Mouse (Mus musculus) layer of hippocampus, postnatal 10 days (tissue): ENCODE measurements around the gene Gm10256. TPM values are rescaled to one million over a fixed set of nuclear protein-coding genes. Genes with fewer than 3 reads are reported as not detected.
"Not testable (repeated sequence)": the region's sequence is repeated elsewhere in the genome, so short reads cannot be mapped to it uniquely, and the experiment has no call there.

Experiments
- DNase-seq, 2 experiments: peaks; one replicate each; pipeline ENCODE4 v3.0.0; 2021; ENCODE audit warnings: low spot score in 2 of 2
- long read RNA-seq: library from polyadenylated mRNA; stranded (forward); transcript quantifications from one replicate; pipeline ENCODE4 v2.0.0, GENCODE M21; 2023
- total RNA-seq, 2 experiments: library from RNA; stranded (reverse); gene quantifications; 2 replicates each; pipeline ENCODE4 v1.2.3; 2021

Gene Gm10256
- not detected for total RNA-seq
- long read RNA-seq: 0 reads

- not testable (repeated sequence) for DNase-seq
Measured at GRCm38 (mm10) chrY:2830380-2830779, at the start of gene Gm10256, which contains the start of gene Rbmy. Gene Gm10256 (plus strand): TSS chrY:2830699. Gene Rbmy (plus strand): TSS chrY:2830680.

- not testable (repeated sequence) for DNase-seq
Measured at GRCm38 (mm10) chrY:2796105-2796504, 34.4 kb upstream of the Gm10256 start, which contains the start of gene Gm4064. Gene Gm4064 (minus strand): TSS chrY:2796205.

GRCm38 (mm10) chrY:2900689-2901088 is 70.2 kb downstream of the Gm10256 start, which contains the start of gene Gm10352:
Gene Gm10352 (plus strand): TSS chrY:2900989.
- DNase-seq: not testable (repeated sequence)

Other genes starting within 250 kb of the Gm10256 start
- not detected for gene H2al2c, start 231.6 kb upstream of the Gm10256 start, total RNA-seq
- not detected for gene Sry, start 167.0 kb upstream of the Gm10256 start, total RNA-seq
- not detected for gene H2al2b, start 110.0 kb upstream of the Gm10256 start, total RNA-seq
- gene Gm4064, start 34.5 kb upstream of the Gm10256 start, total RNA-seq: not detected
- not detected for gene Rbmy, start within 50 bp of the Gm10256 start, total RNA-seq
- not detected for gene Gm10352, start 70.3 kb downstream of the Gm10256 start, total RNA-seq
- gene Gm29289, start 101.9 kb downstream of the Gm10256 start, total RNA-seq: not detected